Mouse (Mus musculus) spleen, adult 2 months (tissue): Measurements from ENCODE around the gene Susd3.

Source experiments
- CTCF ChIP-seq: fragments of 200-500 bp; IDR thresholded peaks from 2 replicates; pipeline ENCODE4 v1.5.1; 2011; ENCODE audit warnings: mild to moderate bottlenecking, inconsistent platforms; ENCODE audit not compliant: insufficient read depth, insufficient read length, insufficient replicate concordance; ENCODE audit errors: extremely low read depth
- POLR2A ChIP-seq: fragments of 200-500 bp; IDR thresholded peaks from 2 replicates; pipeline ENCODE4 v1.6.1; 2011; ENCODE audit warnings: low read depth, low read length, inconsistent platforms

DNA sequence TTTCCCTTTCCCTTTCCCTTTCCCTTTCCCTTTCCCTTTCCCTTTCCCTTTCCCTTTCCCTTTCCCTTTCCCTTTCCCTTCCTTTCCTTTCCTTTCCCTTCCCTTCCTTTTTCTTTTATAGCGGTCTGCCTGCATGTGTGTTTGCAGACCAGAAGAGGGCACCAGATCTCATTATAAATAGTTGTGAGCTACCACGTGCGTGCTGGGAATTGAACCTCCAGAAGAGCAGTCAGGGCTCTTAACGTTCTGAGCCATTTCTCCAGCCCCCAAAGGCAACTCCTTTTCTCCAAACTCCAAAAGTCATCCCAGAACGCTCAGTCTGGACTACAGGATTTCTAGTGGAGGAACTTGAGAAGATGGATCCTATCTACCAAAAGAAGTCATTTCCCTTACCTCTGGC lies 27.6 kb downstream of the Susd3 start:
- TF ChIP-seq POLR2A, result no peak
- TF ChIP-seq CTCF, result no peak
